Mouse (Mus musculus): ENCODE measurements around the gene Gad2.

Gad2 gene

GRCm38 (mm10) chr2:22646134-22646533, 24.1 kb downstream of the Gad2 start:
- no peak for DNase-seq (ENCODE audit: low read depth, low spot score)

- no peak for DNase-seq (ENCODE audit: low read depth, low spot score)
Observed at GRCm38 (mm10) chr2:22648394-22648793, 26.4 kb downstream of the Gad2 start.

- DNase-seq (ENCODE audit: low read depth, low spot score), result no peak
Observed at GRCm38 (mm10) chr2:22651826-22652225, 29.8 kb downstream of the Gad2 start.

GRCm38 (mm10) chr2:22663731-22664130, 41.7 kb downstream of the Gad2 start:
- DNase-seq (ENCODE audit: low read depth, low spot score), result no peak

GRCm38 (mm10) chr2:22670415-22670814, 48.4 kb downstream of the Gad2 start:
- DNase-seq (ENCODE audit: low read depth, low spot score), result no peak

- no peak for DNase-seq (ENCODE audit: low read depth, low spot score)
Observed at GRCm38 (mm10) chr2:22671348-22671747, 49.3 kb downstream of the Gad2 start.

GRCm38 (mm10) chr2:22677066-22677465, 55.1 kb downstream of the Gad2 start:
- peak; percentile 10 for DNase-seq (ENCODE audit: low read depth, low spot score)

- DNase-seq (ENCODE audit: low read depth, low spot score), result no peak
Observed at GRCm38 (mm10) chr2:22679944-22680343, 57.9 kb downstream of the Gad2 start.

GRCm38 (mm10) chr2:22689969-22690368, 68.0 kb downstream of the Gad2 start:
- peak; percentile 10 for DNase-seq (ENCODE audit: low read depth, low spot score)

GRCm38 (mm10) chr2:22704780-22705727, 83.0 kb downstream of the Gad2 start:
- no peak for DNase-seq (ENCODE audit: low read depth, low spot score)

- DNase-seq (ENCODE audit: low read depth, low spot score), result no peak
Observed at GRCm38 (mm10) chr2:22706233-22706632, 84.2 kb downstream of the Gad2 start.

GRCm38 (mm10) chr2:22721522-22722470, 99.8 kb downstream of the Gad2 start:
- DNase-seq (ENCODE audit: low read depth, low spot score), result peak; percentile 82

- DNase-seq (ENCODE audit: low read depth, low spot score), result peak; percentile 14
Observed at GRCm38 (mm10) chr2:22723927-22724534, 102.0 kb downstream of the Gad2 start.

- DNase-seq (ENCODE audit: low read depth, low spot score), result no peak
Observed at GRCm38 (mm10) chr2:22727113-22727512, 105.1 kb downstream of the Gad2 start.

- no peak for DNase-seq (ENCODE audit: low read depth, low spot score)
Observed at GRCm38 (mm10) chr2:22736134-22736533, 114.1 kb downstream of the Gad2 start.

GRCm38 (mm10) chr2:22739369-22739768, 117.4 kb downstream of the Gad2 start:
- DNase-seq (ENCODE audit: low read depth, low spot score), result peak; percentile 92

GRCm38 (mm10) chr2:22740441-22740840, 118.4 kb downstream of the Gad2 start:
- DNase-seq (ENCODE audit: low read depth, low spot score), result peak; percentile 98

- DNase-seq (ENCODE audit: low read depth, low spot score), result no peak
Observed at GRCm38 (mm10) chr2:22741222-22741621, 119.2 kb downstream of the Gad2 start.

Data from ES-CJ7 (cell line).